Mouse (Mus musculus): ENCODE results near the gene Pcdh17. TPM values are rescaled to one million over a fixed set of nuclear protein-coding genes. Genes with fewer than 3 reads are reported as not detected.

The Pcdh17 gene
- total RNA-seq, 2 experiments from 2014 or later: 31.9 to 36.2 TPM

DNA sequence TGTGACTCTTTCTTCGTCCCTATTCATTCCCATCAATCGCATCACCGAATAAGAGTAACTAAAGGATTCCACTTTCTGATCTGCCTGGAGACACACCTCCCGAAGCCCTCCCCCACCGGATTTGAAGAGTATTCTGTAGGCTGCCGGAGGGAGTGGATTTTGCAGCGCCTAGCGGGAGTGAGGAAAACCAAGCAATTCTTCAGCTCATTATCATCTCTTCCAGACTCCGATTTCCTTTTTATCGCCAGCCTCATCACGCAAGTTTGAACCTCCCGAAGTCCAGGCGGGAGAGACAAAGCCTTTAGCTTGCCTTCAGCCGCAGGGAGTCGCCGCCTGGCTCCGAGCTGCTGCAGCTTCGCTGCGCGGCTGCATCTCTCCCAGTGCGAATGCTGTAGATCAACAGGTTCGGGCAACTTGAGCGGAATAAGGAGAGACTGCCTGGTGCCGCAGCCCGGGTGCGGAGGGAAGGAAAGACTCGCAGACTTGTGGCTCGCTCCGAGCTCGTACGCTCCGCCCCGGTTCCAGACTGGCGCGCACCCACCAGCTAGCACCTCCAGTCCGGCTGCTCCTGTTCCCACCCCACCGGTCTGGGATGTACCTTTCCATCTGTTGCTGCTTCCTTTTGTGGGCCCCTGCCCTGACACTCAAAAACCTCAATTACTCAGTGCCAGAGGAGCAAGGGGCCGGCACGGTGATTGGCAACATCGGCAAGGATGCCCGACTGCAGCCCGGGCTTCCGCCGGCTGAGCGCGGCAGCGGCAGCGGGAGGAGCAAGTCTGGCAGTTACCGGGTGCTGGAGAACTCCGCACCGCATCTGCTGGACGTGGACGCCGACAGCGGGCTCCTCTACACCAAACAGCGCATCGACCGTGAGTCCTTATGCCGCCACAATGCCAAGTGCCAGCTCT is 2.4 kb downstream of the Pcdh17 start:
- DNase-seq (ENCODE audit: extremely low spot score in 1 of 2, low spot score in 2 of 2): peak; percentile 59 to 60
- Histone ChIP-seq H3K27ac (peak overlapping the region; percentile 65), H3K4me3 (peak overlapping the region; percentile 64)
- no peak; the same call in 1 of the 2 replicates for TF ChIP-seq CTCF (IDR thresholded peaks at IDR 0.05)
- intact Hi-C loops (cut with DNase I): loop anchor here (5.0 to 10.0 kb wide), 2 partner anchors 97 to 1859 kb away; no protein-coding TSS in a partner anchor

DNA sequence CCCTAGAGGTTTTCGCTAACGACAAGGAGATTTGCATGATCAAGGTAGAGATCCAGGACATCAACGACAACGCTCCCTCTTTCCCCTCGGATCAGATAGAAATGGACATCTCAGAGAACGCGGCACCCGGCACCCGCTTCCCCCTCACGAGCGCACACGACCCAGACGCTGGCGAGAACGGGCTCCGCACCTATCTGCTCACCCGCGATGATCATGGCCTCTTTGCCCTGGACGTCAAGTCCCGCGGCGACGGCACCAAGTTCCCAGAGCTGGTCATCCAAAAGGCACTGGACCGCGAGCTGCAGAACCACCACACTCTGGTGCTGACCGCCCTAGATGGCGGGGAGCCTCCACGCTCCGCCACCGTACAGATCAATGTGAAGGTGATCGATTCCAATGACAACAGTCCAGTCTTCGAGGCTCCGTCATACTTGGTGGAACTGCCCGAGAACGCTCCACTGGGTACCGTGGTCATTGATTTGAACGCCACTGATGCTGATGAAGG is 3.1 kb downstream of the Pcdh17 start:
- intact Hi-C loops (cut with DNase I): loop anchor here (5.0 to 10.0 kb wide), 2 partner anchors 96 to 1858 kb away; no protein-coding TSS in a partner anchor
- no peak for TF ChIP-seq CTCF (IDR thresholded peaks at IDR 0.05)
- H3K27ac ChIP-seq: peak overlapping the region; percentile 65
- peak; percentile 17 to 27 for DNase-seq (ENCODE audit: extremely low spot score in 1 of 2, low spot score in 2 of 2)
- peak overlapping the region; percentile 64 for H3K4me3 ChIP-seq

DNA sequence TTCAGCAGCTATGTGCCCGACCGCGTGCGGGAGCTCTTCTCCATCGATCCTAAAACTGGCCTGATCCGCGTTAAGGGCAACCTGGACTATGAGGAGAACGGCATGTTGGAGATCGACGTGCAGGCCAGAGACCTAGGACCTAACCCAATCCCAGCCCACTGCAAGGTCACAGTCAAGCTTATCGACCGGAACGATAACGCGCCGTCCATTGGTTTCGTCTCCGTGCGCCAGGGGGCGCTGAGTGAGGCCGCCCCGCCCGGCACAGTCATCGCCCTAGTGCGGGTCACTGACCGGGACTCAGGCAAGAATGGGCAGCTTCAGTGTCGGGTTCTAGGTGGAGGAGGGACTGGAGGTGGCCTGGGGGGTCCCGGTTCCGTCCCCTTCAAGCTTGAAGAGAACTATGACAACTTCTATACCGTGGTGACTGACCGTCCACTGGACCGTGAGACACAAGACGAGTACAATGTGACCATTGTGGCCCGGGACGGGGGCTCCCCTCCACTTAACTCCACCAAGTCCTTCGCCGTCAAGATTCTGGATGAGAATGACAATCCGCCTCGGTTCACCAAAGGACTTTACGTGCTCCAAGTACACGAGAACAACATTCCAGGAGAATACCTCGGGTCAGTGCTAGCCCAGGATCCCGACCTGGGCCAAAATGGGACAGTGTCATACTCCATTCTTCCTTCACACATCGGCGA is 3.7 kb downstream of the Pcdh17 start:
- intact Hi-C loops (cut with DNase I): loop anchor here (5.0 to 10.0 kb wide), 2 partner anchors 95 to 1858 kb away; no protein-coding TSS in a partner anchor

DNA sequence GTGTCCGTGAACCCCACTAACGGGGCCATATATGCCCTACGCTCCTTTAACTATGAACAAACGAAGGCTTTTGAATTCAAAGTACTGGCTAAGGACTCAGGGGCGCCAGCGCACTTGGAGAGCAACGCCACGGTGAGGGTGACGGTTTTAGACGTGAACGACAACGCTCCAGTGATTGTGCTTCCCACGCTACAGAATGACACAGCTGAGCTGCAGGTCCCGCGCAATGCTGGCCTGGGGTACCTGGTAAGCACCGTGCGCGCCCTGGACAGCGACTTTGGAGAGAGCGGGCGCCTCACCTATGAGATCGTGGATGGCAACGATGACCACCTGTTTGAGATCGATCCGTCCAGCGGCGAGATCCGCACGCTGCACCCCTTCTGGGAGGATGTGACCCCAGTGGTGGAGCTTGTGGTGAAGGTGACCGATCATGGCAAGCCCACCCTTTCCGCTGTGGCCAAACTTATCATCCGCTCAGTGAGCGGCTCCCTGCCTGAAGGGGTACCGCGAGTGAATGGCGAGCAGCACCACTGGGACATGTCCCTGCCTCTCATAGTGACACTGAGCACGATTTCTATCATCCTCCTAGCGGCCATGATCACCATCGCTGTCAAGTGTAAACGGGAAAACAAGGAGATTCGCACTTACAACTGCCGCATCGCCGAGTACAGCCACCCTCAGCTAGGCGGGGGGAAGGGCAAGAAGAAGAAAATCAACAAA is 4.5 kb downstream of the Pcdh17 start:
- Histone ChIP-seq H3K4me3 (peak overlapping the region; percentile 64), H3K27ac (peak overlapping the region; percentile 70)
- peak; percentile 38 for TF ChIP-seq CTCF (IDR thresholded peaks at IDR 0.05)
- peak; percentile 38 to 39 for DNase-seq (ENCODE audit: extremely low spot score in 1 of 2, low spot score in 2 of 2)
- intact Hi-C loops (cut with DNase I): loop anchor here (5.0 to 10.0 kb wide), 2 partner anchors 94 to 1857 kb away; no protein-coding TSS in a partner anchor

More for the DNA sequence above, 3.7 kb downstream of the Pcdh17 start:
- peak; percentile 67 for TF ChIP-seq CTCF (IDR thresholded peaks at IDR 0.05)
- Histone ChIP-seq H3K4me3 (peak overlapping the region; percentile 64), H3K27ac (peak overlapping the region; percentile 70; the same call in 1 of the 2 replicates)
- DNase-seq (ENCODE audit: extremely low spot score in 1 of 2, low spot score in 2 of 2): peak; percentile 64 to 68

DNA sequence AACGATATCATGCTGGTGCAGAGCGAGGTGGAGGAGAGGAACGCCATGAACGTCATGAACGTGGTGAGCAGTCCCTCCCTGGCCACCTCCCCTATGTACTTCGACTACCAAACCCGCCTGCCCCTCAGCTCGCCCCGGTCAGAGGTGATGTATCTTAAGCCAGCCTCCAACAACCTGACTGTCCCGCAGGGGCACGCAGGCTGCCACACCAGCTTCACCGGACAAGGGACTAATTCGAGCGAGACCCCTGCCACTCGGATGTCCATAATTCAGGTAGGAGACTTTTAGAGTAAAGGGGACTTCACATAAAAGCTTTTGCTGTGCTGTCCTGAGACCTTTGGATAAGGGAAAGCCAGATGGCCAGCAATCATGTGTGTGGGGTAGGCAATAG is 5.0 kb downstream of the Pcdh17 start:
- peak overlapping the region; percentile 64 for H3K4me3 ChIP-seq
- no peak for TF ChIP-seq CTCF (IDR thresholded peaks at IDR 0.05)
- intact Hi-C loops (cut with DNase I): loop anchor here (5.0 to 10.0 kb wide), 2 partner anchors 94 to 1856 kb away; no protein-coding TSS in a partner anchor
- DNase-seq (ENCODE audit: extremely low spot score in 1 of 2, low spot score in 2 of 2): no peak
- H3K27ac ChIP-seq: peak overlapping the region; percentile 70

DNA sequence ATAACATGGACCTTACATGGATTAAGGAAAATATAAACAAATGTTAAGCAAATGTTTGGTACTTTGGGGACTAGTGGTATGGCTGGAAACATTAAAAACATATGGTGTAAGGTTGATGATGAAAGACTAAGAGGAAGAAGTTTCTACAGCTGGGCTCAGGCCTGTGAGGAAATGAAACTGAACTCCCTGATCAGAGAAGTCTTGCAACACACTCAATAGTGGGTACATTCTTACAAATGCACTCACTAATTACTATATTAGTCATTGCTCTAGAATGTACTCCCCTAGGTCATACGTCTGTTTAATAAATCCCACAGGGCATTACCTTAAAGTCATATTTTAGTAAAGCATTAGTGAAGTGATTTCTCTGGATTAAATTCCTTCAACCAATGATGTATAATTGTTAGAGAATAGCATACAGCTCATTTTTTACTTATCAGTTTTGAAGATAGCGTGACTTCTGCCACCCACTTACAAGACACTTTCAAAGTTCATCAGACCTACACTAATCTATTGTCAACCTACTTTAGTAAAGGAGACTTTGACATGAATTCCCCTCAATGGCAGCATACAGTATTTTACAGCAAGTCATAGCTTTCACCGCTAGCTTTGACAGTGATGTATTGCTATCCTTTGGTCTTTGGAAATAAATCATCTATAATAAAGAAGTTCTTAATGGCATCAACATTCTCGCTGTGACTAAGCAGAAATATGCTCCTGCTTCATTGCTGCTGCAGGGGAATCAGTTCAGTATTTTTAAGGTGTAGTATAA is 10.9 kb downstream of the Pcdh17 start:
- no peak for TF ChIP-seq CTCF (IDR thresholded peaks at IDR 0.05)
- Histone ChIP-seq H3K27ac (no peak overlapping the region), H3K4me3 (no peak overlapping the region)
- no peak for DNase-seq (ENCODE audit: extremely low spot score in 1 of 2, low spot score in 2 of 2)
- intact Hi-C loops (cut with DNase I): no loop called here

DNA sequence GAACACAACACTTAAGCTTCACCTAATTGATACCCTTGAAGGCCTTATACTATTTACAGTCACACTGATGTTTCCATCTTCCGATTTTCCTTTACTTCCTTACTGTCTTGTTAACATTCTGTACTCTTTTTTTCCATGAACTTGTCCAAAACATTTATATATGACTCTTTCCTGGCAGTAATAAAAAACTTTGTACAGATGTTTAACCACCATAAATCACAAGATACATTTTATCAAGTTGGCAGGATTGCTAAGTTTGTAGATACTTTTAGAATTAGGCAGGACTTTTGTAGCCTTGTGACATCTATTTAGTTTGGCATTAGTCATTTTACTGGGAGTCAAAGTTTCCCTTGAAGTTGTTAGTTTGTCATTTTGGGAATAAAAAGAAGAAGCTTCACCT is 32.1 kb downstream of the Pcdh17 start:
- no peak for TF ChIP-seq CTCF (IDR thresholded peaks at IDR 0.05)
- intact Hi-C loops (cut with DNase I): no loop called here
- DNase-seq (ENCODE audit: extremely low spot score in 1 of 2, low spot score in 2 of 2): no peak

DNA sequence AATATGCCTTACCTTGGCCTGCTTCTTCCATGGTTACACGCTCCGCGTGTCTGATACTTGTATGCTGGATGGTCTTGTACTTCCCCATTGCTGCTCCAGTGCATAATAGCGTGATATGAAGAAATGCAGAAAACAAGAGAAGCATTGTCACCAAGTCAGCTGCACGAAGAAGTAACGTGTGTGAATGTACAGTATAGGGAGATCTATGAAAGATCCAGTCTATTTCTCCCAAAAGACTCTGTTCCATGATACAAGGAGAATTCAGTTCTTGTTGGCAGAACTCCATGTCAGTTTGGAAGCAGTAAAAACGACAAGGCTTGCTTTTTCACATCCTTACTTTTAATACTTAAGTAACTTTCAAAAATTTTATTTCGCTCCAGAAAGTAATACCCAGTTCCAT is 33.0 kb downstream of the Pcdh17 start:
- no peak for DNase-seq (ENCODE audit: extremely low spot score in 1 of 2, low spot score in 2 of 2)
- TF ChIP-seq CTCF (IDR thresholded peaks at IDR 0.05): no peak
- intact Hi-C loops (cut with DNase I): no loop called here
- no peak overlapping the region; the same call in 1 of the 2 replicates for H3K27ac ChIP-seq
- H3K4me3 ChIP-seq: no peak overlapping the region

More for the DNA sequence above, 32.1 kb downstream of the Pcdh17 start:
- Histone ChIP-seq H3K4me3 (no peak overlapping the region), H3K27ac (no peak overlapping the region)

DNA sequence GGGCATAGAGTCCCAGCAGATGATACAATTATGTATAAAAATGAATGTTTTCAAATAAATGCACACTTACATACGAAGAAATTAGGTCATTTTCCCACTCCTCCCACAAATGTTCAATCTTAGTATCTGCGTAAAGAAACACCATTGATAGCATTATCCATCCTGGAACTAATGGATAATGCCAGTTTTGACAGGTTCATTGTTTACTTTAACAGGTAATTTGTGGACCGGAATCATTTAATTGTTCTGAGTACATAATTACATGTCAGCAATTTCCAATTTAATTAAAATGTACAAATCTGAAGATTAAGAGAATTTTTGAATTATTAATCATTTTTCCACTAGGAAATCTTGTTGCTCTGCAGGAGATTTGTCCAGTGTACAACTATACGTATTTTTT is 33.5 kb downstream of the Pcdh17 start:
- intact Hi-C loops (cut with DNase I): no loop called here
- TF ChIP-seq CTCF (IDR thresholded peaks at IDR 0.05): no peak
- no peak overlapping the region for H3K27ac ChIP-seq
- no peak overlapping the region for H3K4me3 ChIP-seq
- no peak for DNase-seq (ENCODE audit: extremely low spot score in 1 of 2, low spot score in 2 of 2)

DNA sequence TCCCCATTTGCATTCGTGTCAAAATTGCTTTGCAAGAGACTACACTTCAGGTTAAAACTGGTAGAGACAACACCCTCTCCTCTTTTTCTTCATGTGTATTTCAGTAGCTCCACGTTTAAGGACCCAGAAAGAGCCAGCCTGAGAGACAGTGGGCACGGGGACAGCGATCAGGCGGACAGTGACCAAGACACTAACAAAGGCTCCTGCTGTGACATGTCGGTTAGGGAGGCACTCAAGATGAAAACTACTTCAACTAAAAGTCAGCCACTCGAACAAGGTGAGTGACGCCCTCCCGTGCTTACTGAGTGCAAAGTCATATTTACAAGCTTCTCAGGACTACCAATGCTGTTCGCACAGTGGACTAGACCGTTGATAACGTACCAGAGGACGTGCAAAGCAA is 34.0 kb downstream of the Pcdh17 start:
- Histone ChIP-seq H3K27ac (no peak overlapping the region), H3K4me3 (no peak overlapping the region)
- no peak for DNase-seq (ENCODE audit: extremely low spot score in 1 of 2, low spot score in 2 of 2)
- intact Hi-C loops (cut with DNase I): no loop called here
- TF ChIP-seq CTCF (IDR thresholded peaks at IDR 0.05): no peak
